Mouse (Mus musculus) limb, embryonic 11.5 days (tissue): ENCODE results near the gene Ctnna3. TPM values are rescaled to one million over a fixed set of nuclear protein-coding genes. Genes with fewer than 3 reads are reported as not detected.
"Not testable (repeated sequence)": the region's sequence is repeated elsewhere in the genome, so short reads cannot be mapped to it uniquely, and the experiment has no call there.

Source experiments
- ATAC-seq: fragments of 200-750 bp; cut with Nextera tagmentation; 2 replicates; pipeline ENCODE4 v1.8.0; 2017; ENCODE audit warnings: low read depth; ENCODE audit not compliant: insufficient number of reproducible peaks, low FRiP score, low TSS enrichment
- DNase-seq: peaks from one replicate; pipeline ENCODE4 v3.0.0-alpha.2; 2015; ENCODE audit warnings: low spot score
- H3K27ac ChIP-seq: fragments of 300-500 bp; sonication (generic); replicated peaks from 2 replicates; pipeline ENCODE4 v1.5.1; 2014; ENCODE audit warnings: low read depth, mild to moderate bottlenecking, low read length
- H3K27me3 ChIP-seq: fragments of 300-500 bp; sonication (generic); 2 replicates; pipeline ENCODE4 v1.6.1; 2014; ENCODE audit warnings: mild to moderate bottlenecking, low read length, mixed read lengths; ENCODE audit not compliant: control insufficient read depth, insufficient read depth
- H3K36me3 ChIP-seq: fragments of 300-500 bp; sonication (generic); 2 replicates; pipeline ENCODE4 v1.6.1; 2014; ENCODE audit warnings: mild to moderate bottlenecking, low read length, moderate library complexity, mixed read lengths; ENCODE audit not compliant: control insufficient read depth, insufficient read depth
- H3K4me1 ChIP-seq: fragments of 300-500 bp; sonication (generic); 2 replicates; pipeline ENCODE4 v1.6.1; 2014; ENCODE audit warnings: low read length, mixed read lengths; ENCODE audit not compliant: control insufficient read depth, insufficient read depth
- H3K4me2 ChIP-seq: fragments of 300-500 bp; sonication (generic); 2 replicates; pipeline ENCODE4 v1.6.1; 2014; ENCODE audit warnings: low read depth, mild to moderate bottlenecking, moderate library complexity; ENCODE audit not compliant: severe bottlenecking
- H3K4me3 ChIP-seq: fragments of 300-500 bp; sonication (generic); 2 replicates; pipeline ENCODE4 v1.5.1; 2014; ENCODE audit warnings: low read depth, low read length
- H3K9ac ChIP-seq: fragments of 300-500 bp; sonication (generic); 2 replicates; pipeline ENCODE4 v1.6.1; 2014; ENCODE audit warnings: mild to moderate bottlenecking, low read length
- H3K9me3 ChIP-seq: fragments of 300-500 bp; sonication (generic); 2 replicates; pipeline ENCODE4 v1.6.1; 2016; ENCODE audit warnings: low read length; ENCODE audit not compliant: control insufficient read depth
- WGBS: fragments of 180-500 bp; shearing (Covaris S2); extraction: QIAGEN DNeasy Blood & Tissue Kit; methylation state at CpG from one replicate; pipeline ENCODE4 v1.1.7; 2014; 5-methylcytosine and 5-hydroxymethylcytosine counted together
- polyA plus RNA-seq: library from polyadenylated mRNA; unstranded; fragments of >200 nt; fragmentation: Nextera tagmentation; extraction: Ambion mirVana; gene quantifications from 2 replicates; pipeline ENCODE4 v1.2.1, GENCODE M21; 2014

The Ctnna3 gene
- polyA plus RNA-seq, 1 experiment from 2014 or later = 0.04 TPM

GRCm38 (mm10) chr10:63431221-63431736 is 1.4 kb downstream of the Ctnna3 start:
- Histone ChIP-seq H3K36me3 (no peaks in the 10 kb centered on the region), H3K27ac (no peak overlapping the region), H3K4me1 (no peaks in the 10 kb centered on the region), H3K9ac (no peak overlapping the region), H3K4me3 (no peak overlapping the region), H3K27me3 (no peaks in the 10 kb centered on the region), H3K9me3 (no peaks in the 10 kb centered on the region), H3K4me2 (no peak overlapping the region)
- DNase-seq = no peak
- 91% methylated on average over 7 of the region's 7 CpGs for WGBS
- no peak for ATAC-seq

DNA sequence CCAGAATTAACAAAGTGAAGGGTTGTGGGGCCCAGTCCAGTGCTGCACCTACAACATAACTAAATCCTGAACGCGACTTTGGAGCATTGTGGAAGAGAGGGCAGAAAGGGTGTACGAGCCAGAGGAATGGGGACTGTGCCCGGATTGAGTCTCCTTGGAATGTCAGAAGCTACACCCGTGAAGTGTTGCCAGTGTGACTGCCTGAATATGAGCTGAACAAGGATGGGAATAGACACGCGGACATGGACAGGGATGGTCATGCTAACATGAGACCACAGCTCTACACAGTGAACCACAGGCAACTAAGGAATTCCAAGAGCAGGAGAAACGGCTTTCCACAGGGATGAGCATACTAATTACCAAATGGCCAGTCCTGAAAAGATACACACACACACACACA is 2.2 kb downstream of the Ctnna3 start:
- WGBS = 91% methylated on average over 8 of the region's 8 CpGs
- DNase-seq = no peak
- Histone ChIP-seq H3K27me3 (no peaks in the 10 kb centered on the region), H3K4me1 (no peaks in the 10 kb centered on the region), H3K36me3 (no peaks in the 10 kb centered on the region), H3K27ac (no peak overlapping the region), H3K4me3 (no peak overlapping the region), H3K9ac (no peak overlapping the region), H3K4me2 (no peak overlapping the region), H3K9me3 (no peaks in the 10 kb centered on the region)
- no peak for ATAC-seq

- no peak overlapping the region for H3K9ac ChIP-seq
- WGBS = 70% methylated on average over 2 of the region's 2 CpGs
- no peak for ATAC-seq
Observed at GRCm38 (mm10) chr10:63432887-63433286, 3.0 kb downstream of the Ctnna3 start.

GRCm38 (mm10) chr10:63438736-63439262 is 8.9 kb downstream of the Ctnna3 start:
- no peak overlapping the region for H3K4me3 ChIP-seq
- H3K9me3 ChIP-seq = no peaks in the 10 kb centered on the region
- no peak overlapping the region for H3K27ac ChIP-seq
- no peak overlapping the region for H3K4me2 ChIP-seq
- ATAC-seq = no peak
- no peaks in the 10 kb centered on the region for H3K4me1 ChIP-seq
- DNase-seq = no peak
- no peak overlapping the region for H3K9ac ChIP-seq
- no peaks in the 10 kb centered on the region for H3K36me3 ChIP-seq
- no peaks in the 10 kb centered on the region for H3K27me3 ChIP-seq

More at GRCm38 (mm10) chr10:63432887-63433286, 3.0 kb downstream of the Ctnna3 start:
- Histone ChIP-seq H3K27ac (no peak overlapping the region), H3K4me3 (no peak overlapping the region), H3K36me3 (no peaks in the 10 kb centered on the region), H3K27me3 (no peaks in the 10 kb centered on the region), H3K9me3 (no peaks in the 10 kb centered on the region), H3K4me1 (no peaks in the 10 kb centered on the region), H3K4me2 (no peak overlapping the region)
- DNase-seq = no peak

GRCm38 (mm10) chr10:63439694-63440228 is 9.9 kb downstream of the Ctnna3 start:
- H3K9me3 ChIP-seq = no peaks in the 10 kb centered on the region
- DNase-seq (no peak), ATAC-seq (no peak)

GRCm38 (mm10) chr10:63444602-63445387 is 14.9 kb downstream of the Ctnna3 start:
- not testable (repeated sequence) for H3K4me3 ChIP-seq, H3K27me3 ChIP-seq, H3K9ac ChIP-seq, ATAC-seq, H3K27ac ChIP-seq, H3K4me1 ChIP-seq, H3K9me3 ChIP-seq, H3K36me3 ChIP-seq, H3K4me2 ChIP-seq, DNase-seq
- WGBS = 89% methylated on average over 13 of the region's 13 CpGs

More at GRCm38 (mm10) chr10:63439694-63440228, 9.9 kb downstream of the Ctnna3 start:
- WGBS = 74% methylated on average over 7 of the region's 7 CpGs
- Histone ChIP-seq H3K4me2 (no peak overlapping the region), H3K9ac (no peak overlapping the region), H3K27me3 (no peaks in the 10 kb centered on the region), H3K27ac (no peak overlapping the region), H3K4me3 (no peak overlapping the region), H3K4me1 (no peaks in the 10 kb centered on the region), H3K36me3 (no peaks in the 10 kb centered on the region)

DNA sequence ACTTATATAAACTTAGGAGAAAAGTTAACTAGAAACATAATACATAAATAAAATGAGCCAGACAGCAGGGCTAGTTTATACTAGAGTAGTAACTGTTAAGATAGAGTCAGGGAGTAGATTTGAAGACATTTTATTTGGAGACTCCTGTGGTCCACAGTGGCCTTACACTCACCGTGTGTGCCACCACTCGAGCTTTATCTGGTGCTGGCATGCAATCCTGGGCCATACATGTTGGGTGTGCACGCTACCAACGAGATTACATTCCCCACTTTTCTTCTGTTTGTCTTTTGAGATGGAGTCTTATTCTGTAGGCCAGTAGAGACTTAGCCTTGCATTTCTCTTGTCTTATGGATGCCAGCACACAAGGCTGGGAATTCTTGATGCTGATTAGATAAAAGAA is 24.0 kb downstream of the Ctnna3 start:
- Histone ChIP-seq H3K4me2 (no peak overlapping the region), H3K9me3 (no peaks in the 10 kb centered on the region), H3K27ac (no peak overlapping the region), H3K9ac (no peak overlapping the region), H3K36me3 (no peaks in the 10 kb centered on the region), H3K27me3 (no peaks in the 10 kb centered on the region), H3K4me1 (no peaks in the 10 kb centered on the region), H3K4me3 (no peak overlapping the region)
- ATAC-seq (no peak), DNase-seq (no peak)
- 87% methylated on average over 4 of the region's 4 CpGs for WGBS

DNA sequence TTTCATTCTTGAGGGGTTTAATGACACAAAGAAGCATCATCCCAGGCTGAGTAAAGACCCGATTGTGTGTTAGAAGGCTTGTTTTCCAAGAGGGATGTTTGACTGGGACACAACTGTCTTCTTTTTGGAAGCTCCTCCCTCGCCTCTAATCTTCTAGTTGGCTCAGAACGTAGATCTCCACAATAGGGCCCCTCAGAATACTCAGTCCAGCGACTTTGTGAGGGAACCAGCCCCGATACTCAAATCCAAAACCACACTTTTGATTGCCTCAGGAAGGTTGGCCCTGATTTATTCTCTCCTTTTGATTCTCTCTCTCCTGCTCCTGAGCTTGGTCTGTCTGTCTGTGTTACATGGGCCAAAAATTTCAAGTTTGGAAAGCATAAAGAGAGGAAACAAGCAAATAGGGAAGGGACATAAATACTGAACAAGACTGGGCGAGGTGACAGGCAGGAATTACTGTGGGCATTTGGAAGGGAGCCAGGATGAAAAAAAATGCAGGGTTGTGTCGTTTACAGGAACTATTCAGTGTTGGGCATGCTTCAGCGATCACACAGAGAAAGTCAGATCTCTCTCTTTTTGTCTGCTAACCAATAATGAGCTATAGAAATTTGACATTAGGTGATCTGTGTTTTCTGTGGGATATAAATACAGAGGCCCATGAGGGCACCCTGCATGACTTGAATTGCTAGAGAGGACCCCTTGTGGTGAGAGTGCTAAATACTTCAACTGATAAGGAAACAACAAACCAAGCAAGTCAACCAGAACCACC is 25.4 kb downstream of the Ctnna3 start:
- Histone ChIP-seq H3K4me2 (no peak overlapping the region), H3K36me3 (no peaks in the 10 kb centered on the region), H3K4me1 (no peaks in the 10 kb centered on the region), H3K9ac (no peak overlapping the region), H3K4me3 (no peak overlapping the region), H3K27me3 (no peaks in the 10 kb centered on the region), H3K9me3 (no peaks in the 10 kb centered on the region), H3K27ac (no peak overlapping the region)
- ATAC-seq (no peak), DNase-seq (no peak)
- 79% methylated on average over 8 of the region's 8 CpGs for WGBS
